Mouse (Mus musculus) frontal cortex, adult 2 months (tissue): ENCODE measurements around the gene Lin7a. TPM values are rescaled to one million over a fixed set of nuclear protein-coding genes. Genes with fewer than 3 reads are reported as not detected.

Experiments used
- DNase-seq, 2 experiments: peaks; one replicate each; pipeline ENCODE4 v3.0.0; 2022; ENCODE audit warnings: low spot score in 1 of 2; ENCODE audit errors: extremely low spot score in 1 of 2
- polyA plus RNA-seq: library from polyadenylated mRNA; depleted of rRNA; stranded (reverse); fragments of >200 nt; gene quantifications from 2 replicates; pipeline ENCODE4 v1.2.3, GENCODE M21; 2012

The Lin7a gene
- polyA plus RNA-seq, 1 experiment: 23.9 TPM

GRCm38 (mm10) chr10:107313395-107313794 is 41.9 kb downstream of the Lin7a start:
- no peak for DNase-seq

- DNase-seq: no peak
Measured at GRCm38 (mm10) chr10:107315251-107315650, 43.8 kb downstream of the Lin7a start.

GRCm38 (mm10) chr10:107315681-107316080 is 44.2 kb downstream of the Lin7a start:
- no peak for DNase-seq

GRCm38 (mm10) chr10:107316100-107316499 is 44.6 kb downstream of the Lin7a start:
- no peak for DNase-seq

- DNase-seq: no peak
Measured at GRCm38 (mm10) chr10:107319648-107320047, 48.2 kb downstream of the Lin7a start.

- DNase-seq: peak in 1 of 2 experiments; percentile 15
Measured at GRCm38 (mm10) chr10:107323865-107324264, 52.4 kb downstream of the Lin7a start.

GRCm38 (mm10) chr10:107325558-107325957 is 54.1 kb downstream of the Lin7a start:
- DNase-seq: no peak

GRCm38 (mm10) chr10:107339524-107339923 is 68.0 kb downstream of the Lin7a start:
- peak in 1 of 2 experiments; percentile 52 for DNase-seq

- no peak for DNase-seq
Measured at GRCm38 (mm10) chr10:107341151-107341550, 69.7 kb downstream of the Lin7a start.

GRCm38 (mm10) chr10:107344200-107344599 is 72.7 kb downstream of the Lin7a start:
- no peak for DNase-seq

GRCm38 (mm10) chr10:107347842-107348241 is 76.4 kb downstream of the Lin7a start:
- no peak for DNase-seq

GRCm38 (mm10) chr10:107351696-107352485 is 80.4 kb downstream of the Lin7a start:
- no peak for DNase-seq

GRCm38 (mm10) chr10:107353483-107353882 is 82.0 kb downstream of the Lin7a start:
- no peak for DNase-seq

- no peak for DNase-seq
Measured at GRCm38 (mm10) chr10:107358443-107359040, 87.1 kb downstream of the Lin7a start.

- no peak for DNase-seq
Measured at GRCm38 (mm10) chr10:107359296-107359695, 87.8 kb downstream of the Lin7a start.

- DNase-seq: no peak
Measured at GRCm38 (mm10) chr10:107361546-107361945, 90.1 kb downstream of the Lin7a start.

- DNase-seq: no peak
Measured at GRCm38 (mm10) chr10:107362026-107362425, 90.5 kb downstream of the Lin7a start.

- DNase-seq: no peak
Measured at GRCm38 (mm10) chr10:107363049-107363816, 91.7 kb downstream of the Lin7a start.

GRCm38 (mm10) chr10:107377218-107377617 is 105.7 kb downstream of the Lin7a start:
- no peak for DNase-seq

- no peak for DNase-seq
Measured at GRCm38 (mm10) chr10:107381143-107381746, 109.8 kb downstream of the Lin7a start.

GRCm38 (mm10) chr10:107383825-107384224 is 112.3 kb downstream of the Lin7a start:
- DNase-seq: no peak
